Mouse (Mus musculus): ENCODE data around the gene Myh9.

GRCm38 (mm10) chr15:77748414-77748813 lies 93.6 kb downstream of the Myh9 start:
- no peak for TF ChIP-seq EP300 (IDR thresholded peaks at IDR 0.05)
- TF ChIP-seq CTCF (IDR thresholded peaks at IDR 0.05): no peak

Measured in lung, postnatal 0 days (tissue).